Mouse (Mus musculus) liver, postnatal 0 days (tissue): ENCODE data around the gene Fbxw7. TPM values are rescaled to one million over a fixed set of nuclear protein-coding genes. Genes with fewer than 3 reads are reported as not detected.

Source experiments
- ATAC-seq: fragments of 200-750 bp; cut with Nextera tagmentation; 2 replicates; pipeline ENCODE4 v1.8.0; 2017; ENCODE audit warnings: mild to moderate bottlenecking, moderate library complexity
- DNase-seq: peaks from one replicate; pipeline ENCODE4 v3.0.0-alpha.2; 2016
- H3K27ac ChIP-seq: fragments of 300-500 bp; sonication (generic); 2 replicates; pipeline ENCODE4 v1.5.1; 2014; ENCODE audit warnings: antibody characterized with exemption, moderate library complexity, mild to moderate bottlenecking, low read depth
- H3K27me3 ChIP-seq: fragments of 300-500 bp; sonication (generic); 2 replicates; pipeline ENCODE4 v1.6.1; 2014; ENCODE audit warnings: low read length, control low read depth, mixed read lengths; ENCODE audit not compliant: insufficient read depth
- H3K36me3 ChIP-seq: fragments of 300-500 bp; sonication (generic); replicated peaks from 2 replicates; pipeline ENCODE4 v1.6.1; 2014; ENCODE audit warnings: mild to moderate bottlenecking, control low read depth, low read length, moderate library complexity, mixed read lengths; ENCODE audit not compliant: insufficient read depth
- H3K4me1 ChIP-seq: fragments of 300-500 bp; sonication (generic); 2 replicates; pipeline ENCODE4 v1.6.1; 2014; ENCODE audit warnings: antibody characterized with exemption, mild to moderate bottlenecking, control low read depth; ENCODE audit not compliant: insufficient read depth
- H3K4me2 ChIP-seq: fragments of 300-500 bp; sonication (generic); 2 replicates; pipeline ENCODE4 v1.6.1; 2014; ENCODE audit warnings: low read depth, mild to moderate bottlenecking, low read length, moderate library complexity, mixed read lengths
- H3K4me3 ChIP-seq: fragments of 300-500 bp; sonication (generic); 2 replicates; pipeline ENCODE4 v1.5.1; 2014; ENCODE audit warnings: low read depth, low read length
- H3K9ac ChIP-seq: fragments of 300-500 bp; sonication (generic); replicated peaks from 2 replicates; pipeline ENCODE4 v1.6.1; 2014; ENCODE audit warnings: mild to moderate bottlenecking, moderate library complexity
- H3K9me3 ChIP-seq: fragments of 300-500 bp; sonication (generic); 2 replicates; pipeline ENCODE4 v1.6.1; 2016; ENCODE audit warnings: mild to moderate bottlenecking, control low read depth, low read length, mixed read lengths
- CTCF ChIP-seq: sonication (generic); IDR thresholded peaks from 2 replicates; pipeline ENCODE4 v1.5.1; 2016; ENCODE audit warnings: antibody characterized with exemption, low read depth
- EP300 ChIP-seq: IDR thresholded peaks from 2 replicates; pipeline ENCODE4 v1.6.1; 2016; ENCODE audit warnings: antibody characterized with exemption, low read depth, mild to moderate bottlenecking
- WGBS: fragments of 180-500 bp; shearing (Covaris S2); extraction: QIAGEN DNeasy Blood & Tissue Kit; methylation state at CpG from one replicate; pipeline ENCODE4 v1.1.7; 2014; ENCODE audit not compliant: insufficient replicate concordance; 5-methylcytosine and 5-hydroxymethylcytosine counted together
- polyA plus RNA-seq: library from polyadenylated mRNA; unstranded; fragments of >200 nt; fragmentation: Nextera tagmentation; extraction: Ambion mirVana; gene quantifications from 2 replicates; pipeline ENCODE4 v1.2.1, GENCODE M21; 2015

Fbxw7 gene
- polyA plus RNA-seq, 1 experiment from 2014 or later = 2.8 TPM

- H3K9me3 ChIP-seq = no peaks in the 10 kb centered on the region
- H3K27ac ChIP-seq = no peak overlapping the region
- 64% methylated on average over 2 of the region's 2 CpGs for WGBS
- ATAC-seq (no peak), DNase-seq (no peak)
- H3K36me3 ChIP-seq = no peaks in the 10 kb centered on the region
- H3K4me1 ChIP-seq = no peaks in the 10 kb centered on the region
- H3K27me3 ChIP-seq = no peaks in the 10 kb centered on the region
- H3K9ac ChIP-seq = no peak overlapping the region
- H3K4me3 ChIP-seq = no peak overlapping the region
- TF ChIP-seq EP300 = no peak
- TF ChIP-seq CTCF = no peak
- H3K4me2 ChIP-seq = no peak overlapping the region
Measured at GRCm38 (mm10) chr3:85005257-85005656, 190.2 kb downstream of the Fbxw7 start.

GRCm38 (mm10) chr3:85012889-85013288, 197.8 kb downstream of the Fbxw7 start:
- H3K4me1 ChIP-seq = no peaks in the 10 kb centered on the region
- H3K4me3 ChIP-seq = no peak overlapping the region
- 71% methylated on average over 6 of the region's 6 CpGs for WGBS
- DNase-seq = no peak
- no peak overlapping the region for H3K4me2 ChIP-seq
- H3K36me3 ChIP-seq = no peaks in the 10 kb centered on the region
- no peak for ATAC-seq
- no peak overlapping the region for H3K9ac ChIP-seq
- no peaks in the 10 kb centered on the region for H3K9me3 ChIP-seq
- H3K27me3 ChIP-seq = no peaks in the 10 kb centered on the region
- TF ChIP-seq CTCF (no peak), EP300 (no peak)
- no peak overlapping the region for H3K27ac ChIP-seq

GRCm38 (mm10) chr3:85015667-85016066, 200.6 kb downstream of the Fbxw7 start:
- no peak for ATAC-seq
- H3K4me3 ChIP-seq = no peak overlapping the region
- no peak overlapping the region for H3K27ac ChIP-seq
- WGBS = 76% methylated on average over 9 of the region's 9 CpGs
- no peaks in the 10 kb centered on the region for H3K4me1 ChIP-seq
- DNase-seq = no peak
- no peak overlapping the region for H3K4me2 ChIP-seq
- no peak overlapping the region for H3K9ac ChIP-seq
- no peaks in the 10 kb centered on the region for H3K9me3 ChIP-seq
- no peaks in the 10 kb centered on the region for H3K27me3 ChIP-seq
- TF ChIP-seq CTCF (no peak), EP300 (no peak)
- no peaks in the 10 kb centered on the region for H3K36me3 ChIP-seq

- Histone ChIP-seq H3K27me3 (no peaks in the 10 kb centered on the region), H3K4me3 (no peak overlapping the region), H3K36me3 (no peaks in the 10 kb centered on the region), H3K9ac (no peak overlapping the region), H3K27ac (no peak overlapping the region), H3K4me1 (no peaks in the 10 kb centered on the region), H3K9me3 (no peaks in the 10 kb centered on the region), H3K4me2 (no peak overlapping the region)
- ATAC-seq (no peak), DNase-seq (no peak)
- TF ChIP-seq EP300 (no peak), CTCF (no peak)
Measured at GRCm38 (mm10) chr3:85020137-85020536, 205.1 kb downstream of the Fbxw7 start.

- no peaks in the 10 kb centered on the region for H3K4me1 ChIP-seq
- DNase-seq (no peak), ATAC-seq (no peak)
- H3K27ac ChIP-seq = no peak overlapping the region
- no peak overlapping the region for H3K9ac ChIP-seq
- H3K27me3 ChIP-seq = no peaks in the 10 kb centered on the region
- H3K9me3 ChIP-seq = no peaks in the 10 kb centered on the region
- H3K36me3 ChIP-seq = no peaks in the 10 kb centered on the region
- H3K4me3 ChIP-seq = no peak overlapping the region
- WGBS = 88% methylated on average over 6 of the region's 6 CpGs
- H3K4me2 ChIP-seq = no peak overlapping the region
- TF ChIP-seq CTCF (no peak), EP300 (no peak)
Measured at GRCm38 (mm10) chr3:85021816-85022215, 206.7 kb downstream of the Fbxw7 start.

GRCm38 (mm10) chr3:85022800-85023199, 207.7 kb downstream of the Fbxw7 start:
- H3K27me3 ChIP-seq = no peaks in the 10 kb centered on the region
- no peak overlapping the region for H3K9ac ChIP-seq
- ATAC-seq (no peak), DNase-seq (no peak)
- no peaks in the 10 kb centered on the region for H3K4me1 ChIP-seq
- no peaks in the 10 kb centered on the region for H3K9me3 ChIP-seq
- H3K36me3 ChIP-seq = no peaks in the 10 kb centered on the region
- 55% methylated on average over 11 of the region's 11 CpGs for WGBS
- H3K4me3 ChIP-seq = no peak overlapping the region
- TF ChIP-seq CTCF (no peak), EP300 (no peak)
- no peak overlapping the region for H3K27ac ChIP-seq
- H3K4me2 ChIP-seq = no peak overlapping the region

GRCm38 (mm10) chr3:85024237-85024636, 209.2 kb downstream of the Fbxw7 start:
- Histone ChIP-seq H3K27ac (no peak overlapping the region), H3K27me3 (no peaks in the 10 kb centered on the region), H3K4me1 (no peaks in the 10 kb centered on the region), H3K4me3 (no peak overlapping the region), H3K36me3 (no peaks in the 10 kb centered on the region), H3K9me3 (no peaks in the 10 kb centered on the region), H3K4me2 (no peak overlapping the region), H3K9ac (no peak overlapping the region)
- no peak for ATAC-seq
- TF ChIP-seq CTCF (no peak), EP300 (no peak)
- WGBS = 65% methylated on average over 2 of the region's 2 CpGs
- DNase-seq = no peak
